Mouse (Mus musculus): Measurements from ENCODE around the gene Mnt.

DNA sequence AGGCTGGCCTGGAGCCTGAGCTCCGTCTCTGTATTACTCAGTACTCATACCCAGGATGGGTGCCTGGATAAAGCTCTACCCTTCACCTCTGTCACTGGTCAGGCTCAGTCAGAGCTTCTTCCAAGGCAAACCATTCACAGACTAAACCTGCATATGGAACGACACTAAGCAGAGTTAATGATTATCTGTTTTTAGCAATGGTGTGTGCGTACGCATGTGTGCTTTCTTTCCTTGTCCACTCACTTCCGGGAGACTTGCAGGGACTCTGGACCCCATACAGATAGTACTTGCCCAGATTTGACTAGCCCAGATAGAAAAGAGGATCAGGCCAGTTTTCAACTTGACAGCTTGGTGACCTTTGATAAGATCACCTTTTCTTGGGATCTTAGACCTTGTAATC lies 4.0 kb upstream of the Mnt start:
- TF ChIP-seq POLR2A (IDR thresholded peaks at IDR 0.05; ENCODE audit: extremely low read depth, insufficient read depth, low read length) (no peak), CTCF (IDR thresholded peaks at IDR 0.05; ENCODE audit: extremely low read depth, insufficient read depth, low read length) (no peak)

All from cortical plate, adult 2 months (tissue).